Mouse (Mus musculus) hindbrain, embryonic 10.5 days (tissue): ENCODE data around the gene Zfp771. TPM values are rescaled to one million over a fixed set of nuclear protein-coding genes. Genes with fewer than 3 reads are reported as not detected.

Experiments
- DNase-seq: peaks from one replicate; pipeline ENCODE4 v3.0.0-alpha.2; 2017; ENCODE audit warnings: low spot score
- H3K27ac ChIP-seq: fragments of 300-500 bp; sonication (generic); 2 replicates; pipeline ENCODE4 v1.5.1; 2016; ENCODE audit warnings: mild to moderate bottlenecking, moderate library complexity
- H3K27me3 ChIP-seq: fragments of 300-500 bp; sonication (generic); 2 replicates; pipeline ENCODE4 v1.6.1; 2016; ENCODE audit warnings: mild to moderate bottlenecking; ENCODE audit not compliant: poor library complexity, insufficient read depth, severe bottlenecking
- H3K36me3 ChIP-seq: fragments of 300-500 bp; sonication (generic); 2 replicates; pipeline ENCODE4 v1.6.1; 2016; ENCODE audit warnings: mild to moderate bottlenecking, moderate library complexity
- H3K4me1 ChIP-seq: fragments of 300-500 bp; sonication (generic); replicated peaks from 2 replicates; pipeline ENCODE4 v1.6.1; 2016; ENCODE audit warnings: mild to moderate bottlenecking
- H3K4me3 ChIP-seq: fragments of 300-500 bp; sonication (generic); 2 replicates; pipeline ENCODE4 v1.5.1; 2016; ENCODE audit warnings: mild to moderate bottlenecking, moderate library complexity
- H3K9me3 ChIP-seq: fragments of 300-500 bp; sonication (generic); 2 replicates; pipeline ENCODE4 v1.6.1; 2016; ENCODE audit warnings: mild to moderate bottlenecking, moderate library complexity
- WGBS: fragments of 180-500 bp; shearing (Covaris S2); methylation state at CpG from one replicate; pipeline ENCODE4 v1.1.7; 2016; 5-methylcytosine and 5-hydroxymethylcytosine counted together
- polyA plus RNA-seq: library from polyadenylated mRNA; unstranded; fragments of >200 nt; fragmentation: Nextera tagmentation; extraction: Ambion mirVana; gene quantifications from 2 replicates; pipeline ENCODE4 v1.2.1, GENCODE M21; 2016

The Zfp771 gene
- polyA plus RNA-seq, 1 experiment from 2014 or later = 70.1 TPM

DNA sequence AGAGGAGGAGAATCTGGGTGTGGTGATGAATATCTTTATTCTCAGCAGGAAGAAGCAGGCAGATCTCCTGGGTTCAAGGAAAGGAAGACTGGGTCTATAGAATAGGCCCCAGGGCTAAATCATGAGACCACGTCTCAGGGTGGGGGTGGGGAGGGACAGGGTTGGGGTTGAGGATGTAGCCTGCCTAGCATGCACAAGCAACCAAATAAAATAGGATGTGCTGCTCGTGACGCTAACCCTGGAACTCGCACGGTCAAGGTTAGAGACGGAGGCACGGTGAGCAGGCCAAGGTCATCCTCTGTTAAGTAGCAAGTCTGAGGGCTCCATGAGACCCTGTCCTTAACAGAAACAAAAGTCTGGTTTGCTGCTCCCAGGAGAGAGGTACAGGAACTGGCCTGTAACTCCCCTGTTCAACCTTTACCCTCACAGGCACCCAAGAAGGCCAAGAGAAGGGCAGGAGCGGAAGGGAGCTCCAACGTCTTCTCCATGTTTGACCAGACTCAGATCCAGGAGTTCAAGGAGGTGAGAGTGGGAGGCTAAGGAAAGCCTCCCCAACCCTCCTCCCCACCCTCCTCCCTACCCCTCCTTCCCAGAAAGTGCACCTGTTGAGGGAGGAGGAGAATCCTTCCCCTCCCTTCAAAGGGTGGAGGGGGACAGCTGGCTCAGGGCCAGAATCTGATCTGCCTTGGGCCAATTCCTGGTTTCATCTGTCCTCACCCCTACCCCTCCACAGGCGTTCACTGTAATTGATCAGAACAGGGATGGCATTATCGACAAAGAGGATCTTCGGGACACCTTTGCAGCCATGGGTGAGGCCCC lies 31.4 kb upstream of the Zfp771 start:
- H3K27me3 ChIP-seq = peaks cover 37% of the 10 kb centered on the region

GRCm38 (mm10) chr7:127213485-127213884 lies 30.6 kb upstream of the Zfp771 start:
- peak; percentile 18 for DNase-seq

More for the DNA sequence above, 31.4 kb upstream of the Zfp771 start:
- 0 out of 2 replicates have a peak, but pooled peaks cover 4% of the 10 kb centered on the region for H3K36me3 ChIP-seq
- no peak overlapping the region for H3K27ac ChIP-seq
- DNase-seq = no peak
- WGBS = 90% methylated on average over 12 of the region's 12 CpGs
- no peak overlapping the region for H3K4me3 ChIP-seq
- H3K9me3 ChIP-seq = no peaks in the 10 kb centered on the region
- peaks cover 35% of the 10 kb centered on the region for H3K4me1 ChIP-seq

DNA sequence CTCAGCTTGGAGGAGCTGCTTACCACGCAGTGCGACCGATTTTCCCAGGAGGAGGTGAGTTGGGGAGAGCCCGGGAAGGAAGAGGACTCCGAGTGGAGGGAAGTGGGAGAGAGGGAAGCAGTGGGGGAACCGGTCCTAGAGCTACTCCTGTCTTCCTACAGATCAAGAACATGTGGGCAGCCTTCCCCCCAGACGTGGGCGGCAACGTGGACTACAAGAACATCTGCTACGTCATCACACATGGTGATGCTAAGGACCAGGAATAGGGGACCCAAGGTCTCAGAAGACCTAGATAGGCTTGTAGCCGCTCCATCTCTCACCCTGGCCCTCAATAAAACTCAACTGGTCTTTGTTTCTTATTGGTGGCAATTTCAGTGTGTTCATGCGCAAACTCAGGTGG lies 30.1 kb upstream of the Zfp771 start:
- Histone ChIP-seq H3K4me1 (peaks cover 29% of the 10 kb centered on the region; the same call in 1 of the 2 replicates), H3K27ac (no peak overlapping the region), H3K4me3 (0 out of 2 replicates have a peak overlapping the region, but pooled peaks have one; percentile 42), H3K36me3 (0 out of 2 replicates have a peak, but pooled peaks cover 4% of the 10 kb centered on the region), H3K9me3 (no peaks in the 10 kb centered on the region), H3K27me3 (peaks cover 37% of the 10 kb centered on the region)
- DNase-seq = no peak
- 45% methylated on average over 12 of the region's 12 CpGs for WGBS

More at GRCm38 (mm10) chr7:127213485-127213884, 30.6 kb upstream of the Zfp771 start:
- Histone ChIP-seq H3K4me1 (peaks cover 29% of the 10 kb centered on the region; the same call in 1 of the 2 replicates), H3K4me3 (no peak overlapping the region), H3K27ac (no peak overlapping the region), H3K9me3 (no peaks in the 10 kb centered on the region), H3K27me3 (peaks cover 37% of the 10 kb centered on the region), H3K36me3 (0 out of 2 replicates have a peak, but pooled peaks cover 4% of the 10 kb centered on the region)
- whole genome bisulfite sequencing = 36% methylated on average over 7 of the region's 7 CpGs

- Histone ChIP-seq H3K9me3 (no peaks in the 10 kb centered on the region), H3K4me3 (peak overlapping the region; percentile 42), H3K27me3 (peaks cover 37% of the 10 kb centered on the region), H3K4me1 (peaks cover 23% of the 10 kb centered on the region; the same call in 1 of the 2 replicates), H3K27ac (no peak overlapping the region), H3K36me3 (0 out of 2 replicates have a peak, but pooled peaks cover 4% of the 10 kb centered on the region)
- no peak for DNase-seq
- WGBS = 23% methylated on average over 21 of the region's 21 CpGs
Observed at GRCm38 (mm10) chr7:127214521-127214920, 29.6 kb upstream of the Zfp771 start.

DNA sequence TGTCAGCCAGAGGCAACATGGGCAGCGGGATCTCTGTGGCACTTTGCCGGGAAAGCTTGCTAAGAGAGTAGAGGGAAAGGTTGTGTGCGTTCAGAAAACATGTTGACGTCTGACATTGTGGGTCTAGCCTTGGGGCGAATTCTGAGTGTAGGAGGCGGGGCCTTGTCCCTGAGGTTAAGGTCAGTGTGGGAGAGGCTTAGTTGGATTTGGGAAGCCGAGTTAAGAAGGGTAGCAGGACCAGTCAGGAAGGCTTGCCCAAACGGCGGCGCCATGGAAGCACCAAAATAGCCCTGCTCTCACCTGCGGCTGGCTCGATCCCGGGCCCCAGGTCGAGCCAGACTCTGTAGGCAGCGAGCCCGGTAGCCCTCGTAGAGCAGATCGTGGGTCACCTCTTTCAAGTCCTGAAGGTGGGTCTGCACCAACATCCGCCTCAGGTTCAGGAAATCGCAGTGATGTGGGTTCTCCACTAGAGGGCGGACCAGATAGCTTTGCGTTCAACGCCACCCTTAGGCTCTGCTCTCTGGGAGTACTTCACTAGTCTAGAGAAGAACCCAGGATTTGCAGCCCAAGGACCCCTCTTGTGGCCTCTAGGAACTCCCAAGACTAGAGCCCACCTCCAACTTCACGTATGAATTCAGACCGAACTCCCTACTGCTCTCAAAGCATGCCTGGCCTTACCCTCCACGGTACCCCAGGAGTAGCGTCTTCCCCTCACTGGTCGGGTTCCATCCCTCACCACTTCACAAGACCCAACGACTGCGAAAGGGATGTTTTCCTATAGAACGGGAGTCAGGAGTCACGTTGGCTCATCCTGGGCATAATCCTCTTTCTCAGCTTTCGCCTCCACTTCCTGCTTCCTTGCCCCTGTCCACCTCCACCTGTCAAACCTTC lies 28.8 kb upstream of the Zfp771 start:
- DNase-seq = peak; percentile 69
- Histone ChIP-seq H3K9me3 (no peaks in the 10 kb centered on the region), H3K27ac (no peak overlapping the region), H3K4me1 (peaks cover 18% of the 10 kb centered on the region; the same call in 1 of the 2 replicates), H3K4me3 (peak overlapping the region; percentile 42), H3K36me3 (0 out of 2 replicates have a peak, but pooled peaks cover 4% of the 10 kb centered on the region), H3K27me3 (peaks cover 37% of the 10 kb centered on the region)
- 24% methylated on average over 33 of the region's 33 CpGs for WGBS

DNA sequence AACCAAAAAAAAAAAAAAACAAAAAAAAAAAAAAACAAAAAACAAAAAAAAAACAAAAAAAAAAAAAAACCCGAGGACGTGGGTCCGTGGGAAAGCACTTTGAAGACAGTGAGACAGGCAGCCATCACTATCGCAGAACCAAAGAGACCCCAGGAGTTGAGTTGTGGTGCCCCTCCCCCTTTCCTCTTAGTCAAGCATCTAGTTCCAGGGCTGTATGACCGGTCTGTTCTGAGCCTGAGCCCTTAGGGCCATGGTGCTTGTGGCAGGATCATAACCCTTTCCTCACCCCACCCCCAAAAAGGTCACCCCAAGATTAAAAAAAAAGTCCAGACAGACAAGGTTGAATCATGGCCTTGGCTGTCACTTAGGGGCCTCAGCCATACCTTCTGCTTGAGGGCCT lies 27.8 kb upstream of the Zfp771 start:
- no peak for DNase-seq
- H3K4me1 ChIP-seq = peaks cover 17% of the 10 kb centered on the region; the same call in 1 of the 2 replicates
- WGBS = 84% methylated on average over 5 of the region's 5 CpGs
- H3K27ac ChIP-seq = no peak overlapping the region
- H3K4me3 ChIP-seq = no peak overlapping the region
- H3K27me3 ChIP-seq = peaks cover 33% of the 10 kb centered on the region
- H3K36me3 ChIP-seq = 0 out of 2 replicates have a peak, but pooled peaks cover 4% of the 10 kb centered on the region
- no peaks in the 10 kb centered on the region for H3K9me3 ChIP-seq

- Histone ChIP-seq H3K27me3 (peaks cover 28% of the 10 kb centered on the region), H3K4me1 (peaks cover 15% of the 10 kb centered on the region; the same call in 1 of the 2 replicates), H3K27ac (no peak overlapping the region), H3K36me3 (peaks cover 11% of the 10 kb centered on the region; the same call in 1 of the 2 replicates), H3K9me3 (0 out of 2 replicates have a peak, but pooled peaks cover 2% of the 10 kb centered on the region), H3K4me3 (no peak overlapping the region)
- DNase-seq = no peak
- 90% methylated on average over 6 of the region's 6 CpGs for WGBS
Observed at GRCm38 (mm10) chr7:127217475-127217874, 26.6 kb upstream of the Zfp771 start.

- 79% methylated on average over 10 of the region's 10 CpGs for WGBS
- Histone ChIP-seq H3K9me3 (0 out of 2 replicates have a peak, but pooled peaks cover 2% of the 10 kb centered on the region), H3K27ac (no peak overlapping the region), H3K4me3 (no peak overlapping the region), H3K4me1 (peaks cover 15% of the 10 kb centered on the region; the same call in 1 of the 2 replicates), H3K36me3 (peaks cover 17% of the 10 kb centered on the region; the same call in 1 of the 2 replicates), H3K27me3 (peaks cover 22% of the 10 kb centered on the region)
- no peak for DNase-seq
Observed at GRCm38 (mm10) chr7:127217901-127218642, 26.0 kb upstream of the Zfp771 start.

DNA sequence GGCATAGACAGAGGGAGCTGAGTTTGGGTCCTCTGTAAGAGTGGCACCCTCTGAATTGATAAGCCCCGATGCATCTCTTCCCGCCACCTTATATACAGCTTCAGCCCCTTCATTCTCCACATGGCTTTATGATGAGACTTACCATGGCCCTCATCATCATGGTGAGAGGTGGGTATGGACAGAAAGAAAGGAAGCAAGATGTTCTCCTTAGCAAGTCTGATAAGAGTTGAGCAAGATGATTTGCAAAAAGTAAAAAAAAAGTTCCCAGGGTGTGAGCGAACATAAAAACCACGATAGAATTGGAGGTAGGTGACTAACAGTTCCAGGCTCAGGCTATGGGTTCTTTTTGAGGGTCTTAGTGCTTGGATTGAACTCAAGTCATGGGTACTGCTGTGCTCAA lies 25.4 kb upstream of the Zfp771 start:
- Histone ChIP-seq H3K9me3 (0 out of 2 replicates have a peak, but pooled peaks cover 2% of the 10 kb centered on the region), H3K36me3 (peaks cover 23% of the 10 kb centered on the region), H3K4me3 (no peak overlapping the region), H3K4me1 (peaks cover 15% of the 10 kb centered on the region; the same call in 1 of the 2 replicates), H3K27ac (no peak overlapping the region), H3K27me3 (peaks cover 17% of the 10 kb centered on the region)
- no peak for DNase-seq
- WGBS = 94% methylated on average over 4 of the region's 4 CpGs

DNA sequence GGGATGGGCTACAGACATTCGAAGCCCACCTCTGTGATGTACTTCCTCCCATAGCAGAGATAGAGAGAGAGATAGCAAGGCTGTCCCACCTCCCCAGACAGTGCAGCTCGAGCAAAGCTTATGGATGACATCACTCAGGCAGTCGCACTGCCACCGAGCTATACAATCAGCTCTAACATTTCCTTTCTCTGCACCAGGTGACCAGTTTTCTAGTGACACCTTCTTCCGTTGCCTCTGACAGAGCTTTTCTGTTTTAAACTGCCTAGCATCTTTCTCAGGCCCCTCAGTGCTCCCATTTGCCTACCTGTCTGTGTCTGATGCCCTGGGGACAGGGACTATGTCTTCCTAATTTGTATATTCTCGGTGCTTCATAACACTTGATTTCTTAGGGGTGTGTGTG lies 23.6 kb upstream of the Zfp771 start:
- Histone ChIP-seq H3K4me3 (no peak overlapping the region), H3K27ac (no peak overlapping the region), H3K36me3 (peaks cover 35% of the 10 kb centered on the region), H3K4me1 (no peaks in the 10 kb centered on the region), H3K27me3 (no peaks in the 10 kb centered on the region; the same call in 1 of the 2 replicates), H3K9me3 (0 out of 2 replicates have a peak, but pooled peaks cover 2% of the 10 kb centered on the region)
- 89% methylated on average over 6 of the region's 6 CpGs for WGBS
- no peak for DNase-seq

DNA sequence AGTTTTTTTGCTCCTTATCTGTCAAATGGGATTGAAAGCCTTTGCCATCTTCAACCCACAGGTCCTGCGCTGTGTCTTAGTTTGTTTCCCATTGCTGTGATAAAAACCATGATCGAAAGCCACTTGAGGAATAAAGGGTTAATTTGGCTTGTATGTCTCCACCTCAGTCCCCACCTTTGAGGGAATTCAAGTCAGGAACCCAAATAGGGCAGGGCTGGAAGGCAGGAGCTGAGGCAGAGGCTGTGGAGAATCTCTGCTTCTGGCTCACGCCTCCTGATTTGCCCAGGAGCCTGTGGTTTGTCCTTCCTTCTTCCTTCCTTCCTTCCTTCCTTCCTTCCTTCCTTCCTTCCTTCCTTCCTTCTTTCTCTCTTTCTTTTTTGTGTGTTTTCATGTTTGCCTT lies 21.0 kb upstream of the Zfp771 start:
- WGBS = 97% methylated on average over 3 of the region's 3 CpGs
- H3K27ac ChIP-seq = no peak overlapping the region
- H3K4me3 ChIP-seq = no peak overlapping the region
- H3K9me3 ChIP-seq = 0 out of 2 replicates have a peak, but pooled peaks cover 2% of the 10 kb centered on the region
- peaks cover 52% of the 10 kb centered on the region for H3K36me3 ChIP-seq
- no peaks in the 10 kb centered on the region for H3K4me1 ChIP-seq
- no peak for DNase-seq
- no peaks in the 10 kb centered on the region for H3K27me3 ChIP-seq
